Mouse (Mus musculus): ENCODE measurements at regions not wholly inside any gene's neighbourhood (a gene's known extent, or its start where the extent isn't known, plus 50 kb on each side); places are given as distances from the start of the nearest gene placed in this dataset.

DNA sequence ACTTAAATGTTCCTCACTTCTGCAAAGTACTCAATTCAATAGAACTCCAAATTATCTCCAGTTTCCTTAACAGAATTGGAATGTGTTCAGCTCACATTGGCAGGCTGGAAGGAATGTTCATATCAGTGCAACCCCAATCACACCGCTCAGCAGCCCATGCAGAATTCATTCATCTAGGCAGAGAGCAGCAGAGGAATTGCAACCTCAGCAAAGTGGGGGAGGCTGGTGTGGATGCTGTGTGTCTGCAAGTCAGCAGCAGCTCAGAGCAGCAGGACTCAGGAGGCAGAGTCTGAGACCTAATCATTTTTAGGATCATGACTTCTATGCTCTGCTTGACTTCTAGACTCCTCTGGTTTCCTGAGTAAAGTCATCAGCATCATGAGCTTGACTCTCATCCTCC, 100.7 kb upstream of the Chrna7 start:
- Histone ChIP-seq H3K27ac (ENCODE audit: low read depth) (no peak overlapping the region), H3K4me3 (ENCODE audit: low read depth, low read length) (no peak overlapping the region), H3K9ac (ENCODE audit: low read length) (no peak overlapping the region), H3K4me1 (replicated peaks; ENCODE audit: control insufficient read depth, insufficient read depth, low read length) (no peaks in the 10 kb centered on the region), H3K36me3 (ENCODE audit: control insufficient read depth, insufficient read depth, low read length) (no peaks in the 10 kb centered on the region), H3K9me3 (ENCODE audit: control insufficient read depth, low read length) (no peaks in the 10 kb centered on the region), H3K4me2 (ENCODE audit: low read length) (no peak overlapping the region), H3K27me3 (replicated peaks; ENCODE audit: control insufficient read depth, insufficient read depth, low read length) (no peaks in the 10 kb centered on the region)
- no peak for ATAC-seq (replicated peaks; ENCODE audit: low FRiP score, low TSS enrichment, low read depth)
- WGBS: 69% methylated on average over 1 of the region's 1 CpGs
- no peak for DNase-seq (ENCODE audit: low spot score)

DNA sequence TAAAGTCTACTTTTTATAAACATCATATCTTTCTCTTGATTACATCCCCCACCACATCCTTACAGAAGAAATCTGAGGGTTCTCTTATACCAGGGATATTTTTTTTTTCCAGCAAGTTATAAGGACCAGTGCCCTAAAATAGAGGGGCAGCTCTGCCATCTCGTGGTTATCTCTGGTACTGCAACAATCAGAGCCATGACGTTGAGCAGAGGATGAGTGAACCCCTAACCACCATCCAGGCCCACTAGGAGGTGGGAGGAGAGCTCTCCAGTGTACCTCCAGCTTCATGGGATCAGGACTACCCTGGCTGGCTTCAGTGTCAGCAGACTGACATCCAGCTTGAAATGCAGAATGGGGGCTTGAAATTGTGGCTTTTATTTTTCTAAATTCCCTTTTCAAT, 107.2 kb upstream of the Chrna7 start:
- no peak overlapping the region for H3K27ac ChIP-seq (ENCODE audit: low read depth)
- no peaks in the 10 kb centered on the region for H3K9me3 ChIP-seq (ENCODE audit: control insufficient read depth, low read length)
- H3K4me2 ChIP-seq (ENCODE audit: low read length): no peak overlapping the region
- peak; percentile 85 for DNase-seq (ENCODE audit: low spot score)
- 0 out of 2 replicates have a peak, but pooled peaks have one; percentile 8 for ATAC-seq (replicated peaks; ENCODE audit: low FRiP score, low TSS enrichment, low read depth)
- H3K36me3 ChIP-seq (ENCODE audit: control insufficient read depth, insufficient read depth, low read length): no peaks in the 10 kb centered on the region
- 0% methylated on average over 2 of the region's 2 CpGs for WGBS
- no peak overlapping the region for H3K4me3 ChIP-seq (ENCODE audit: low read depth, low read length)
- H3K4me1 ChIP-seq (replicated peaks; ENCODE audit: control insufficient read depth, insufficient read depth, low read length): no peaks in the 10 kb centered on the region
- no peak overlapping the region for H3K9ac ChIP-seq (ENCODE audit: low read length)
- H3K27me3 ChIP-seq (replicated peaks; ENCODE audit: control insufficient read depth, insufficient read depth, low read length): no peaks in the 10 kb centered on the region

DNA sequence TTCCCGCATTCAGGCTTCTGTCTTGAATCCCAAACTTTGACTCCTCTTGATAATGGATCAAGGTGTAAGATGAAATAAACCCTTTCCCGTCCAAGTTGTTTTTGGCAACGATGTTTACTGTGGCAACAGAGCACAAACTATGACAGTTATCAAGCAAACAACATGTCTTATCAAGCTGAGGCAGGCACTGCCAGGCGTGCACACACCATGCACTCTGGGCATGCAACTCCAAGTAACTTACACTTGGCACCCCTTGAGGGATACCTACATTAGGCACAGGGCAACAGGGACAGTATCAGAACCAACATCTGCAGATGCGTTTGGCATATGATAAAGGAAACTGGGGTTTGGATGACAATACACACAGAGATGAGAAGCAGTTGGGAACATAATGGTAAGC, 108.8 kb upstream of the Chrna7 start:
- WGBS: 78% methylated on average over 5 of the region's 5 CpGs
- no peak overlapping the region for H3K9ac ChIP-seq (ENCODE audit: low read length)
- no peak for DNase-seq (ENCODE audit: low spot score)
- no peak overlapping the region for H3K4me2 ChIP-seq (ENCODE audit: low read length)
- H3K9me3 ChIP-seq (ENCODE audit: control insufficient read depth, low read length): no peaks in the 10 kb centered on the region
- H3K4me1 ChIP-seq (replicated peaks; ENCODE audit: control insufficient read depth, insufficient read depth, low read length): no peaks in the 10 kb centered on the region
- no peaks in the 10 kb centered on the region for H3K27me3 ChIP-seq (replicated peaks; ENCODE audit: control insufficient read depth, insufficient read depth, low read length)
- ATAC-seq (replicated peaks; ENCODE audit: low FRiP score, low TSS enrichment, low read depth): no peak
- no peak overlapping the region for H3K4me3 ChIP-seq (ENCODE audit: low read depth, low read length)
- no peaks in the 10 kb centered on the region for H3K36me3 ChIP-seq (ENCODE audit: control insufficient read depth, insufficient read depth, low read length)
- H3K27ac ChIP-seq (ENCODE audit: low read depth): no peak overlapping the region

DNA sequence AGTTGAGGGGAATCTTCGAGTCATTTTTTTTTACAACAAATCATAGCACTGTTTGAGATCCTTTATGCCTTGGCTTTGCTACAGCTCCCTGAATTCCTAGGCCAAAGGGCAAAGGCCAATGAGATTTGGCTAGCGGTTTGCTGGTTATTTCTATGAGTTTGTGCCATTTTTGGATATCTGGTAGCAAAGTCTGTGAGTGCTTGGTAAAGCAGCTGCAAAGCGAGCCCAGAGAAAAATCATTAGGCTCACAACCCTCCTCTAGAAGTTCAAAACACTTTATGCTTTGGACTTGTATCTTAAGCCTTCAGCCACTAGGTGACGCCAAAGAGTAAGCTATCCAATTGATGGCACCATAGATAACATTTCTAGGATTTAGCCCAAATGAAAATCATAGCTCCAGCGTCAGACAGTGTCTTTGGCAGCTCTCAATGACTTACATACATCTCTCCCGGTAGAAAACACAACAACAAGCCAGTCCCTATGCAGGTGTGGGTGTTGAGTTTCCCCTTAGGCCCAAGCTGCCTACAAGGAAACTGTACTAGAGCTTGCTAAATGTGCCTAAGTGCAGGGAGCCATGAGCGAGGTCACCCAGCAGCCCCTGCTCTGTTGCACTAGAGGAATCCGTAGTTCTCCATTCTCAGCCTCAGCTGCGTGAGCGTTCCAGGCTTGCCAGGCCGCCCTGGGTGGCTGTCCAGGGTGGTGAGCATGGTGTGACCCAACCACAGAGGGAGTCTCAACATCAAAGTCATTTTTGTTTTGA, 109.8 kb upstream of the Chrna7 start:
- no peaks in the 10 kb centered on the region for H3K4me1 ChIP-seq (replicated peaks; ENCODE audit: control insufficient read depth, insufficient read depth, low read length)
- DNase-seq (ENCODE audit: low spot score) (peak; percentile 61), ATAC-seq (replicated peaks; ENCODE audit: low FRiP score, low TSS enrichment, low read depth) (no peak)
- H3K9me3 ChIP-seq (ENCODE audit: control insufficient read depth, low read length): no peaks in the 10 kb centered on the region
- H3K27ac ChIP-seq (ENCODE audit: low read depth): no peak overlapping the region
- H3K4me3 ChIP-seq (ENCODE audit: low read depth, low read length): no peak overlapping the region
- H3K27me3 ChIP-seq (replicated peaks; ENCODE audit: control insufficient read depth, insufficient read depth, low read length): no peaks in the 10 kb centered on the region
- no peak overlapping the region for H3K9ac ChIP-seq (ENCODE audit: low read length)
- H3K36me3 ChIP-seq (ENCODE audit: control insufficient read depth, insufficient read depth, low read length): no peaks in the 10 kb centered on the region
- 28% methylated on average over 11 of the region's 11 CpGs for WGBS
- no peak overlapping the region for H3K4me2 ChIP-seq (ENCODE audit: low read length)

DNA sequence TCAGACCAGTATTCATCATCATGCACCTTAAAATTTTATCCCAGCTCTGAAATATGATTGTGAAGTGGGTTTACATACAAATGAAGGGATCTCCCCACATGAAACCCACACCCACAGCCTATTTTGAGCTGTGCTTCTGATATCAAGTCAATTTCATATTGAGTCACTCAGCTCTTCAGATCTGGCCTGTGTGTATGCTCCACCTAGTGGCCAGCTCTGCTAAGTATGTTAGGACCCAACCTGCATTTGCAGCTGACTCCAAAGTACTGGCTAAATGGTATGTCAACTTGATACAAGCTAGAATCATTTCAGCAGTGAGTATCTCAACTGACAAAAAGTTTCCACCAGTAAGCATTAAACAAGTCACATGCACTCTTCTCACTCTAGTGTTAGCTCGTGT, 109.4 kb upstream of the Otud7a start:
- Histone ChIP-seq H3K36me3 (ENCODE audit: control insufficient read depth, insufficient read depth, low read length) (no peaks in the 10 kb centered on the region), H3K9ac (ENCODE audit: low read length) (no peak overlapping the region), H3K27me3 (replicated peaks; ENCODE audit: control insufficient read depth, insufficient read depth, low read length) (no peaks in the 10 kb centered on the region), H3K4me1 (replicated peaks; ENCODE audit: control insufficient read depth, insufficient read depth, low read length) (no peaks in the 10 kb centered on the region), H3K27ac (ENCODE audit: low read depth) (no peak overlapping the region), H3K9me3 (ENCODE audit: control insufficient read depth, low read length) (no peaks in the 10 kb centered on the region), H3K4me2 (ENCODE audit: low read length) (no peak overlapping the region), H3K4me3 (ENCODE audit: low read depth, low read length) (no peak overlapping the region)
- ATAC-seq (replicated peaks; ENCODE audit: low FRiP score, low TSS enrichment, low read depth): no peak
- WGBS: 25% methylated on average over 1 of the region's 1 CpGs
- DNase-seq (ENCODE audit: low spot score): no peak

DNA sequence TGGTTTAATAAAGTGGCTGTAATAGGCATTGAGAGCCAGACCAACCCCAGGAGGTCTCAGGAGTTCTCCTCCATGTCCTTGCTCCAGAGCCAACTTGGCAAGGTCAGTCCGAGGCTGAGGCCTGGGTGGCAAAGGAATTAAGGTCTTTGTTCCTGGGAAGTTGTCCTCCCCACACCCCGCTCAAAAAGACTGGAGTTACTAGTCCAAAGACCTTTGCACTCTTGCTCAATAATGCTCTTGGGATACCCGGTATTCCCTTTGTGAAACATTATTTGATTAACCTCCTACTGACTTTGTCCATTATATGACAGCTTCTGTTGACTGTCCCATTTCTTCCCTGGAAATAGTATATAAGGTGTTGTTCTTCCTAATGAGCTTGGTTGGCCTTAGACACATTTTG, 108.5 kb upstream of the Otud7a start:
- Histone ChIP-seq H3K4me2 (ENCODE audit: low read length) (no peak overlapping the region), H3K9me3 (ENCODE audit: control insufficient read depth, low read length) (no peaks in the 10 kb centered on the region), H3K4me1 (replicated peaks; ENCODE audit: control insufficient read depth, insufficient read depth, low read length) (no peaks in the 10 kb centered on the region), H3K9ac (ENCODE audit: low read length) (no peak overlapping the region), H3K27me3 (replicated peaks; ENCODE audit: control insufficient read depth, insufficient read depth, low read length) (no peaks in the 10 kb centered on the region), H3K36me3 (ENCODE audit: control insufficient read depth, insufficient read depth, low read length) (no peaks in the 10 kb centered on the region), H3K27ac (ENCODE audit: low read depth) (no peak overlapping the region), H3K4me3 (ENCODE audit: low read depth, low read length) (no peak overlapping the region)
- ATAC-seq (replicated peaks; ENCODE audit: low FRiP score, low TSS enrichment, low read depth): no peak
- no peak for DNase-seq (ENCODE audit: low spot score)
- whole genome bisulfite sequencing: 61% methylated on average over 3 of the region's 3 CpGs

DNA sequence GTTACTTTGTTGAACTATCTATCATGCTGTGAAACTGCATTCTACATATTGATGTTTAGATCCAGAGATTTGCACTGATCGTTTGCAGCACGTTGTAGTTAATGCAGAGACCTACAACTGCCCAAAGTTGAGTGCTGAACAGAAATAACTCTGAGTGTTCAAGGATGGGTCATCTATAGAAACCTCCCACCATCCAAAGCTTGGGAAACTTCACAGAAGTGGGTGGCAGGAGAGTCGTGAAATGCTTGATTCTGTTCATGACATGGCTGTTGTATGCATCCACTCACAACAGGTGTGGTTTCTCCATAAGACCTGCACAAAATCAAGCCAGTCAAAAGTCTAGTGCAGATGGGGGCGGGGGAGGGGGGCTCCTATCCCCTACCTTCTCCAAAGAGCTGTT, 102.8 kb upstream of the Otud7a start:
- H3K9ac ChIP-seq (ENCODE audit: low read length): no peak overlapping the region
- H3K4me1 ChIP-seq (replicated peaks; ENCODE audit: control insufficient read depth, insufficient read depth, low read length): no peaks in the 10 kb centered on the region
- H3K27ac ChIP-seq (ENCODE audit: low read depth): no peak overlapping the region
- H3K4me3 ChIP-seq (ENCODE audit: low read depth, low read length): no peak overlapping the region
- no peak overlapping the region for H3K4me2 ChIP-seq (ENCODE audit: low read length)
- WGBS: 63% methylated on average over 4 of the region's 4 CpGs
- no peaks in the 10 kb centered on the region for H3K9me3 ChIP-seq (ENCODE audit: control insufficient read depth, low read length)
- ATAC-seq (replicated peaks; ENCODE audit: low FRiP score, low TSS enrichment, low read depth) (no peak), DNase-seq (ENCODE audit: low spot score) (no peak)
- no peaks in the 10 kb centered on the region for H3K36me3 ChIP-seq (ENCODE audit: control insufficient read depth, insufficient read depth, low read length)
- H3K27me3 ChIP-seq (replicated peaks; ENCODE audit: control insufficient read depth, insufficient read depth, low read length): no peaks in the 10 kb centered on the region

DNA sequence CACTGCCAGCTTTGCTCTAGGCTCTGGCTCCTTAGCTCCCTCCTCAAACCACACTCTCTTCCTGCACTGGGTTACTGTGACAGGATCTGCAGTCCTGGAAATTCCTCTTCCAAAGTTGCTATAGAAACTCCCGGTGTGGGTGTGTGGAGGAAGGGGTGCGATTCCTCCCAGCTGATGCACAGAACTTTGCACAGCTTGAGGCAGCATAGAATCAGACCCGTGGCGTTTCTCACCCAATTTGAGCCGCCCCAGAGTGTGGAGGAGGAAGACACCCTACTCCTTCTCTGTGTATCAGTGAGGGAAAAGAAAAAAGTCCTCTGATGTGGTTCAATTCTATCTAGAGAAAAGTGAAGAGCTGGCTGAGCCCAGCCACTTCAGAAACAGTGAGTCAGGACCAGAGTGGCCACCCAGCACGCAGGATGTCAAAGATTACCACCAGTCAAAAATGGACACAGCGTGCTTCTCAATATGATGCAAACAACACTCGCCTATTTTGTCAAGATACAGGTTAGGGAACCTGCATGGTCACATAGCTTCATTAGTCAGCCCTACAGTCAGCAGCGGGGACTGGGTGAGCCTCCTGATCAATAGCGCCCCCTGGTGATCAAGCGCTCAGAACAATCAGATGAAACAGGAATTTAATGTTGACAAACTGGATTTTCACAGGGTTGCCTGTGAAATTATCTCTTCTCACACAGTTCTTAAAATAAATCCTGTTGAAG, 98.7 kb upstream of the Otud7a start:
- 31% methylated on average over 11 of the region's 11 CpGs for WGBS
- no peak overlapping the region for H3K27ac ChIP-seq (ENCODE audit: low read depth)
- H3K9me3 ChIP-seq (ENCODE audit: control insufficient read depth, low read length): no peaks in the 10 kb centered on the region
- H3K9ac ChIP-seq (ENCODE audit: low read length): no peak overlapping the region
- ATAC-seq (replicated peaks; ENCODE audit: low FRiP score, low TSS enrichment, low read depth): no peak
- H3K36me3 ChIP-seq (ENCODE audit: control insufficient read depth, insufficient read depth, low read length): no peaks in the 10 kb centered on the region
- no peaks in the 10 kb centered on the region for H3K4me1 ChIP-seq (replicated peaks; ENCODE audit: control insufficient read depth, insufficient read depth, low read length)
- DNase-seq (ENCODE audit: low spot score): peak; percentile 73
- no peaks in the 10 kb centered on the region for H3K27me3 ChIP-seq (replicated peaks; ENCODE audit: control insufficient read depth, insufficient read depth, low read length)
- H3K4me2 ChIP-seq (ENCODE audit: low read length): no peak overlapping the region
- no peak overlapping the region for H3K4me3 ChIP-seq (ENCODE audit: low read depth, low read length)

DNA sequence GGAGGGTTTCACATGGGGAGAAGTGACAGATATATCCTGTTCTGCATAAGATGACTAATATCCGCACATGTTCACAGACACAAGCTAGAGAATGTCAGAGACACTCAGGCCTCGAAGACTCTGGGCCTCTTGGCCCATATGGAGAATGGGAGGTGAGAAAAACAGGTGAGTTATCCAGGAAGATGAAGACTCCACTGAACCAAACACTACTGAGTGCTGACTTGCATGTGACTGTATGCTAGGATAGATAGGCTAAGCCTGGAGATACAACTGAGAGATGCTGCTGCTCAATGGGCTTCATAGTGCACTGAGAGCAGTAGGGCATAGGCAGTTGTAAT, 98.2 kb upstream of the Otud7a start:
- Histone ChIP-seq H3K9me3 (ENCODE audit: control insufficient read depth, low read length) (no peaks in the 10 kb centered on the region), H3K27me3 (replicated peaks; ENCODE audit: control insufficient read depth, insufficient read depth, low read length) (no peaks in the 10 kb centered on the region), H3K27ac (ENCODE audit: low read depth) (no peak overlapping the region), H3K4me2 (ENCODE audit: low read length) (no peak overlapping the region), H3K4me3 (ENCODE audit: low read depth, low read length) (no peak overlapping the region), H3K9ac (ENCODE audit: low read length) (no peak overlapping the region), H3K36me3 (ENCODE audit: control insufficient read depth, insufficient read depth, low read length) (no peaks in the 10 kb centered on the region), H3K4me1 (replicated peaks; ENCODE audit: control insufficient read depth, insufficient read depth, low read length) (no peaks in the 10 kb centered on the region)
- no peak for DNase-seq (ENCODE audit: low spot score)
- no peak for ATAC-seq (replicated peaks; ENCODE audit: low FRiP score, low TSS enrichment, low read depth)
- 89% methylated on average over 2 of the region's 2 CpGs for WGBS
